Mouse (Mus musculus): ENCODE data around the gene Gdf9. TPM values are rescaled to one million over a fixed set of nuclear protein-coding genes. Genes with fewer than 3 reads are reported as not detected.
"Not testable (repeated sequence)": the region's sequence is repeated elsewhere in the genome, so short reads cannot be mapped to it uniquely, and the experiment has no call there.

Gene Gdf9
- total RNA-seq (2021): 1 to 10 TPM in 1 of 2 experiments, under 1 TPM in 1; 0.89 to 1.1 TPM
- long read RNA-seq, experiment 1: 0 reads
- long read RNA-seq, experiment 2, partial matches to known transcripts: 0 of 1 reads
- long read RNA-seq, experiment 2, other reads (novel, unspliced or antisense): 1 of 1 reads

DNA sequence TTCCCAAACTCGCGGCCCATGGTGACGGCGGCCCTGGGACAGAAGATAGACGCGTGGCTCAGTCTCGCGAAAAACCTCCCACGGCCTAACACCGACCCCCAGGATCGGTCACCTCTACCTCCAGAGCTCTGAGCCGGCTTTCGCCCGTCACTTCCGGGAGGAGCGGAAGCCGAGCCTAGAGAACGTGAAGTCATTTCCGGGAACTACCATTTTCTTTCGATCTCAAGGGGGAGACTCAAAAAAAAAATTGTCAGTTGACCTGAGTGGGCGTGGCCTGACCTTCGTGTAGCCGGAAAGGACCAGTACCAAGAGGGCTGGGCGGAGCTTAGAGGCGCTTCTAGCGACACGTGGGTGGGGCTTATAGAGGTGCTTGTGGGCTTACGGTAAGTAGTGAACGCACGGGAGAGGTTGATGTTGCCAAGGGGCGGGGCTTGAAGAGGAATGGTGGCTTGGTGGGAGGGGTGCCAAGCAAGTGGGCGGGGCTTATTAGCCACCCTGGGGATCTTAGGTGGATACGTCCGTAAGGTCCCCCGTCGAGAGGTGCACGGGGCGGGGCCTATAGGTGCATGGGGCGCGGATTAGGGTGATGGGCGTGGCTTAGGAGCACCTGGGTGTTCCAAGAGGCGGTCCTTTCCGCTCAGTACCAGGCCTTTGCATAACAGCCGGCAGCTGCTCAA lies at the start of gene Gdf9, which contains the start of gene Uqcrq:
TSS of gene Gdf9 (plus strand) at position 354 of the 677 bp plus-strand sequence.
TSS of gene Uqcrq (minus strand) at position 162 of the 677 bp plus-strand sequence.
- TF ChIP-seq CTCF (IDR thresholded peaks at IDR 0.05): no peak; the same call in 1 of the 2 replicates
- Histone ChIP-seq H3K4me3 (peak within 1 kb of the TSS; percentile 74), H3K27ac (peak within 1 kb of the TSS; percentile 94)
- intact Hi-C loops (cut with DNase I): loop anchor here (2.0 kb wide), 1 partner anchor 130 kb away; the partner anchor contains the start of gene Hspa4
- DNase-seq (ENCODE audit: extremely low spot score in 1 of 2, low spot score in 2 of 2): peak; percentile 95 to 98

DNA sequence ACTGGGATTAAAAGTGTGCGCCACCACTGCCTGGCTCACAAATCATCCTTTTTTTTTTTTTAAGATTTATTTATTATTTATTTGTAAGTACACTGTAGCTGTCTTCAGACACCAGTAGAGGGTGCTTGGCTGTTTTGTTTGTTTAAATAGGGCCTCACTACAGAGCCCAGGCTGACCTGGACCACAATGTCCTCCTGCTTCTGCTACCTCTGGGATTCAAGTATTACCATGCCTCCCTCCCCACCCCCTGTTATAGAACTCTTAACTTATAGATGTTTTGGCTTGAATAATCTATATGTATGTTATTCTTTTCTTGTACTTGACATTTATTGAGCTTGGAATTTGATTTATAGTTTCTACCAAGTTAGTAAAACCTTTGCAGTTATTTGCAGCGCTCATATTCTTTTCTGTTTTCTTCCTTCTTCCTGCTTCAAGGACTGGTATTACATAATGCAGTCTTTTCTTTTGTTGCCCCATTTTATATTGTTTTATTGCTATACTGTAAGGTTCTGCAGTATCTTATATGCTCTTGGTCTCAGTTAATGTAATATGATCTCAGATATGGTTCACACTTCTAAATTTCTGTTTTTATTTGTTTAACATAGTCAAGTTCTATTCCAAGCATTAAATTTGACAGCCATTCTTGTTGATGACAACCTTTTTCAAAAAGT lies 46.9 kb upstream of the Gdf9 start:
- DNase-seq (ENCODE audit: extremely low spot score in 1 of 2, low spot score in 2 of 2): no peak
- intact Hi-C loops (cut with DNase I): no loop called here

DNA sequence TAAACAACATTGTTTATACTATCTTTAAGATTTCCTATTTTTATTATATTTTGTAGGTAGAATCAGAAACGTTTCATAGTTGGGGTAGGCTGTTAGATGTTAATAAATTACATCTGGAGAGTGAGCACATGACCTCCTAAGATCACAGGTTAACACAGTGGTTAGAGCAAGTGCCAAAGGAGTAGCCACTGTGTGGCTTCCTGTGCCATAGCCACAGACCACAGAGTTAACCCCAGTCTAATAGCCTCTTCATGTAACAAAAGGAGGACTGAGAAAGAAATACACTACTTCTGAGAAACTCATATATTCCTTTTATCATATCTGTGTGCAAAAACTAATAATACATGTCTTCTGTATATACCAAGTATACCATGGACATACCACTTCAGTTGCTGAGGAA lies 37.0 kb upstream of the Gdf9 start:
- intact Hi-C loops (cut with DNase I): no loop called here
- Histone ChIP-seq H3K27ac (no peak overlapping the region), H3K4me3 (no peak overlapping the region)
- TF ChIP-seq CTCF (IDR thresholded peaks at IDR 0.05): no peak
- DNase-seq (ENCODE audit: extremely low spot score in 1 of 2, low spot score in 2 of 2): no peak

More for the DNA sequence above, 46.9 kb upstream of the Gdf9 start:
- H3K4me3 ChIP-seq: no peak overlapping the region
- no peak overlapping the region for H3K27ac ChIP-seq
- TF ChIP-seq CTCF (IDR thresholded peaks at IDR 0.05): no peak; the same call in 1 of the 2 replicates

DNA sequence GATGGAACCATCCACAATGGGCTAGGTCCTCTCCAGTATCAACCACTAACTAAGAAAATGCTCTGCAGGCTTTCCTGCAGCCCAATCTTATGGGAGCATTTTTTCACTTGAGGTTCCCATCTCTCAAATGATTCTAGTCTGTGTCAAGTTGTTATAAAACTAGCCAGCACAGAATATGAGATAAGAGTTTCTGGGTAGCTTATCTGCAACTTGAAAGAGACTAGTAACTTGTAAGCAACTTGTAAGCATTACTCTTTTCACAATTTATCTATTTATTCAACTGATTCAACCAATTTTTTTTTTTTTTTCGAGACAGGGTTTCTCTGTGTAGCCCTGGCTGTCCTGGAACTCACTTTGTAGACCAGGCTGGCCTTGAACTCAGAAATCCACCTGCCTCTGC lies 27.2 kb upstream of the Gdf9 start:
- no peak overlapping the region for H3K27ac ChIP-seq
- no peak for TF ChIP-seq CTCF (IDR thresholded peaks at IDR 0.05)
- intact Hi-C loops (cut with DNase I): no loop called here
- H3K4me3 ChIP-seq: no peak overlapping the region
- no peak for DNase-seq (ENCODE audit: extremely low spot score in 1 of 2, low spot score in 2 of 2)

DNA sequence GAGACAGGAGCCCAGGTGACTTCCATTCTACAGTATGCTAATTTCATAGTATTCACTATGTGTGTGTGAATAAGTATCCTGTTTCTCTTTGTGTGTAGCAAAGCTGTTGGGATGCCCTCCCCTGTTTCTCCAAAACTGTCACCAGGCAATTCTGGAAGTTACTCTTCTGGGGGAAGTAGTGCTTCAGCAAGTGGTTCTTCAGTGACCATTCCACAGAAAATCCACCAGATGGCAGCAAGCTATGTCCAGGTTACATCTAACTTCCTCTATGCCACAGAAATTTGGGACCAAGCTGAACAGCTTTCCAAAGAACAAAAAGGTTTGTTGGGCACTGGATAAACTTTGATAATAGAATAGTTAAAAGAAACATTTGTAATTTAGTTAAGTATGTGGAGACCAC lies 19.1 kb upstream of the Gdf9 start:
- Histone ChIP-seq H3K4me3 (no peak overlapping the region), H3K27ac (no peak overlapping the region)
- intact Hi-C loops (cut with DNase I): no loop called here
- peak; percentile 70 for TF ChIP-seq CTCF (IDR thresholded peaks at IDR 0.05)
- no peak for DNase-seq (ENCODE audit: extremely low spot score in 1 of 2, low spot score in 2 of 2)

DNA sequence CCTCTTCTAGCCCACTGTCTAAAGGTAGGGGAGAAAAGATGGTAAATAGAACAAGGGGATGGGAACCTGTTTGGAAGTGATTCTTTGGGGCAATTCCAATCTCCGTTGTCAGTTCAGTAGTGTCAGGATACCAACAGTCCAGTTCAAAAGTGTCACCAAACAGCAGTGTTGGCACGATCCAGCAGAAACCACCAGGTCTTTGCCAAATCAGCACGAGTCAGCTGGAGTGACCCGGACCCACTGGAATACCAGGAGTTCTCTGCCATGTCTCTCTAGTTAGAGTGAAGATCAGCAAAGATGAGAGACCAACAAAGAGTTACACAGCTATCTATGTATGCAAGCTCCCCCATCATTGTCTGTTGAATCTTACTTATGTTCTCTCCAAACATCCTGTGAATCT lies 17.0 kb upstream of the Gdf9 start:
- H3K27ac ChIP-seq: no peak overlapping the region
- DNase-seq (ENCODE audit: extremely low spot score in 1 of 2, low spot score in 2 of 2): no peak
- H3K4me3 ChIP-seq: no peak overlapping the region
- intact Hi-C loops (cut with DNase I): no loop called here
- TF ChIP-seq CTCF (IDR thresholded peaks at IDR 0.05): no peak

DNA sequence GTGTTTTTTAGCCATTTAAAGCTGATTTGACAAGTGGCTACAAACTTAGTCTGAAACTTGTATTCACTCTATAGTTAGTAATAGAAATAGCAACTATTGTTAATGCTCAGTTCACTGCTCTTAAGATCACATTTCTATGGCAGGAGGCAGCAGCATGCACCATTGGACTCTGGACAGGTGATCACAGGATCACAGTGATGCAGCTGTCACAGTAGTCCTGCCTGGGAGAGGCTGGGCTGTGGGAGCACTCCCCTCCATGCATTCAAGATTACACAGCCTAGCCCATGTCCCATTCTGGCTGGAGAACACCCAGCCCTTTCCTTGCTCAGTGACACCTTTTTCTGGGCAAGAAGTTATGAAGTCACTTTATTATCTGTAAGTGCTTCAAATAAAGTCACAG lies 12.8 kb upstream of the Gdf9 start:
- DNase-seq (ENCODE audit: extremely low spot score in 1 of 2, low spot score in 2 of 2): no peak
- intact Hi-C loops (cut with DNase I): no loop called here
- no peak for TF ChIP-seq CTCF (IDR thresholded peaks at IDR 0.05)
- Histone ChIP-seq H3K4me3 (no peak overlapping the region), H3K27ac (no peak overlapping the region)

DNA sequence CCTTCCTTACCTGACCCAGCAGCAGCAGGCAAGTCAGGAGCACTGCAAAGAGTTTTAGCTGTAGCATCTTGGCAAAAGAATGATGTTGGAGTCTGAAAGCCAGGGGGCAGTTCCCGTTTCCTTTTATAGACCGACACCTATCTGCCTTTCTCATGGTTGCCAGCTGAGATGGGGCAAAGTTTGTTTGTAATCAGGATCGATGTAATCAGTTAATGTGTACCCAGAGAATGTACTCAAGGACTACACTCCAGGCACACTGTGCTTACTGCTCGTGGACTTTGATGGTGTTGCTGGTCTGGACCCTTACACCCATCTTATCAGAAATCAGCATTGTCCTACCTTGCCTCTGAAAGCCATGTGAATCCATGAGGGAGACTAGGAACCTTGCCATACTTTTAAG lies 7.8 kb upstream of the Gdf9 start, which contains the start of gene Leap2:
TSS of gene Leap2 (minus strand) at position 135 of the 400 bp plus-strand sequence.
- DNase-seq (ENCODE audit: extremely low spot score in 1 of 2, low spot score in 2 of 2): no peak
- Histone ChIP-seq H3K27ac (no peak within 1 kb of the TSS), H3K4me3 (no peak within 1 kb of the TSS)
- no peak for TF ChIP-seq CTCF (IDR thresholded peaks at IDR 0.05)
- intact Hi-C loops (cut with DNase I): no loop called here

DNA sequence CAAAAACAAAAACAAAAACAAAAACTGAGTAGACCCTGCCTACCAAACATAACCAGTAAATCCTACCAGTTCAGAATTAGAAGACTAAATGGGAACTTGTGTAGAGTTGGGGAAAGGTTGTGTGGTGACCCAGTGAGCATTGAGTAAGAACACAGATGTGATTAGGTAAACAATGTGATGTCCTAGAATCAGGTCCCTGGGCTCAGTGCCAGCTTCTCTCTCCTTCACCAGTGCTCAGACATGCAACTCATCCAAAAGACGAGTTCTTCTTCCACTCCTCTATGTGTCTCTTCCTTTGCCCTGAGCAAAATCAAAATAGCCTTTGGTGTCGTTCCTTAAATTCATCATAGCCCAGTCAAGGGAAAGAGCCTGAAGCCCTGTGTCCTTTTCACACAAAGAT lies 6.0 kb upstream of the Gdf9 start:
- intact Hi-C loops (cut with DNase I): no loop called here
- H3K4me3 ChIP-seq: no peak overlapping the region
- DNase-seq (ENCODE audit: extremely low spot score in 1 of 2, low spot score in 2 of 2): no peak
- TF ChIP-seq CTCF (IDR thresholded peaks at IDR 0.05): no peak
- H3K27ac ChIP-seq: peak overlapping the region; percentile 69

DNA sequence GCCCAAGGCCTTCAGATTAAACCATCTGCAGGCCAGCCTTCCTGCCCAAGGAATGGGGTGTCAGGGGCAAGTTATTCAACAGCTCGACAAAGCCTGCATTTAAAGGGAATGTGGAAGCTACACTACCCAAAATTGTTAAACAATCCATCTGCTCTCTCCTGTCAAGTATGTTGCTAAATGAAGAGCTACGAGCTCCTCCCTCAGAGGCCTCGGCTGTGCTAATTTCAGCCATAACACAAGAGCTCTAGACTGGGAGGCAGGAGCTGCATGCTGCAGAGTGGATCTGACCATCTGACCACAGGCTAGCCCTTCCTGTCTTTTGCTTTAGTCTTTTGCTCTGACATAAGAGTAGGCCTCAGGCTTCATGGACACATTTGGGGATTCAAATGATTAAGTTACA lies 5.6 kb upstream of the Gdf9 start:
- TF ChIP-seq CTCF (IDR thresholded peaks at IDR 0.05): no peak
- intact Hi-C loops (cut with DNase I): no loop called here
- DNase-seq (ENCODE audit: extremely low spot score in 1 of 2, low spot score in 2 of 2): no peak
- H3K4me3 ChIP-seq: no peak overlapping the region
- peak overlapping the region; percentile 69 for H3K27ac ChIP-seq

DNA sequence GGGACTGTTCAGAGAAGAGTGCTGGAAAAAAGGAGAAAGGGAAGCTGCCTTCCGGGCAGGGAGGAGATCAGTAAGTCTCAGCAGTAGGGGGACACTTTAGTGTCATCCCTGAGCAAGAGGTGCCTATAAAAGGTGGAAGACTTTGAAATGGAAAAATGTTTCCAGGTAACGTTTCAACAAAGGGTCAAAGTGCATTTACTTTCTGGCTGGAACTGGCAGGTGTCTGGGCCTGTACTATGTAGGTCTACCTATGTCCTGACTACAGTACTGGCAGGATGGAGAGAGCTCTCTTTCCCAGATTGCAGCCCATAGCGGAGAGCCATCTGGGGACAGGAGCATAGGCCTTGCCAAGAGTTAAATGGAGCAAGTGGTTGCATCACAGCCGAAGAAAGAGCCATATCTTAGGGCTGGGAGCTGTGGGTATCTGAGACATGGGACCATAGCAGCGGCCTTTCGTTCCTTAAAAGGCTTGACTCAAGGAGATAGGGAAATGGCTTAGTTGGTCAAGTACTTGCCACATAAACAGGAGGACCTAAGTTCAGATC lies 5.0 kb upstream of the Gdf9 start:
- intact Hi-C loops (cut with DNase I): no loop called here
- peak overlapping the region; percentile 69 for H3K27ac ChIP-seq
- TF ChIP-seq CTCF (IDR thresholded peaks at IDR 0.05): no peak
- no peak for DNase-seq (ENCODE audit: extremely low spot score in 1 of 2, low spot score in 2 of 2)
- H3K4me3 ChIP-seq: no peak overlapping the region

DNA sequence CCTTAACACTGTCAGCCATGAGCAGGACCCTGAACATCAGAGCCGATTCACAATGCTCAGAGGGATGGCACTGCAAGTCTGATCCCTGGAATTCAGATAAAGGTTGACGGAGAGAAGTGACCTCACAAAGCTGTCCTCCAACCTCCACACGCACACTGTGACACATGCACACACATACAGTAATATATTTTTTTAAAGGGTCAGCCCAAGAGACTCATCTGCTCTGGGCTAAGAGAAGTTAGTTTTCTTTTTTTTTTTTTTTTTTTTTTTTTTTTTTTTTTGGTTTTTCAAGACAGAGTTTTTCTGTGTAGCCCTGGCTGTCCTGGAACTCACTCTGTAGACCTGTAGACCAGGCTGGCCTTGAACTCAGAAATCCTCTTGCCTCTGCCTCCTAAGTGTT lies 3.9 kb upstream of the Gdf9 start:
- intact Hi-C loops (cut with DNase I); H3K4me3 ChIP-seq: not testable (repeated sequence)

More for the DNA sequence above, 3.9 kb upstream of the Gdf9 start:
- not testable (repeated sequence) for H3K27ac ChIP-seq; DNase-seq (ENCODE audit: extremely low spot score in 1 of 2, low spot score in 2 of 2)
